Mouse (Mus musculus) cerebellum, adult 11 months (tissue): ENCODE data around the gene Apoa1.

Source experiments
- DNase-seq: peaks from one replicate; pipeline ENCODE4 v3.0.0; 2022

The Apoa1 gene

GRCm38 (mm10) chr9:46257546-46257945 is 29.2 kb downstream of the Apoa1 start:
- no peak for DNase-seq

DNA sequence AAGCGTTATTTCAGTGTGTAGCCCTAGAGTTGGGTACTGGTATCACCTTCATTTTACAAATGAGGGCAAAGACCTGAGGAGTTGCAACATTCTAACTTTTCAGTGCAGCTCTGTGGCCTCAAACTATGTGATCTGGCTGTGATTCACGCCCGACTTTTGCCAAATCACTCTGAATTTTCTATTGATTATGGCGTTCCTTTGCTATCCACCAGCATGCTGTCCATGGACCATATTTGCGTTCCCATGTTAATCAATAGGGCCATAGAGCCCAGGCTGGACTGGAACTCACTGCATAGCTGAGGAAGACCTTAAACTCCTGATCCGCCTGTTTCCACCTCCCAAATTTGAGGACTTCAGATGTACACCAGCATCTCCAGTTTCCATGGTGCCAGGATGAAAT is 30.7 kb downstream of the Apoa1 start:
- no peak for DNase-seq

- DNase-seq = no peak
Observed at GRCm38 (mm10) chr9:46261131-46261530, 32.8 kb downstream of the Apoa1 start.

GRCm38 (mm10) chr9:46268343-46268873 is 40.0 kb downstream of the Apoa1 start, which contains the start of gene Apoa5:
TSS of gene Apoa5 (plus strand) at chr9:46268633.
- no peak for DNase-seq

DNA sequence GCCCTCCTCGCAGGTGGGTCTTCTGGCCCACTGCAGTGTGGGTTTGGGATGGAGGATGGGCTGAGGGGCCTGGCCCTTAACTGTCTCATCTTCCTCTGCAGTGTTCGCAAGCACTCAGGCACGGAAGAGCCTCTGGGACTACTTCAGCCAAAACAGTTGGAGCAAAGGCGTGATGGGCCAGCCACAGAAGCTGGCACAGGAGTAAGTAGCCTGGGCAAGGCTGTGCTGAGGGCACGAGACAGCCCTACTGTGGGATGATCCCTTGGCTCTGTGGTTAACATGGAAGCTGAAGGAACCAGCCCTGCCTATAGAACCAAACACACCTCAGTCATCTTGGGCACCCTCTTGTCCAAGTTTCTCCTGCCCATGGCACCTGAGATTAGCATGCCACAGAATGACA is 40.7 kb downstream of the Apoa1 start:
- DNase-seq = no peak

GRCm38 (mm10) chr9:46270782-46271181 is 42.4 kb downstream of the Apoa1 start:
- DNase-seq = no peak

DNA sequence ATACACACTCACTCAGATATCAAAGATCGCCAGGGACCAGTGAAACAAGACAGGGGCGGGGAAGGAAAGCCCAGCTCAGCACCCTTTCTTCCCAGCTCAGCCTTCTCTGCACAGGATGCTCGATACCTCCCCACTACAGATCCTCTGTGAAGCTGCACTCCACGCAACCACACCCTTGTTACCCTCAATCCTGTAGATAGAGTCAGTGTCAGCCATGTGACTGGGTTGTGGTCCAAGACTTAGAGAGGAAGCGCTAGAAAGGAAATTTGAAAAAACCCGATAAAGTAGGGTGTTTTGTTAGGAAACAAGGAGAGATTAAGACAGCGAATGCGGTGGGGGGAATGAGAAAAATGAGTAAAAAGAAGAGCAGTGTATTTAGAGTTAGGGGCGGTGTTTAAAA is 43.7 kb downstream of the Apoa1 start:
- no peak for DNase-seq

- DNase-seq = peak; percentile 79
Observed at GRCm38 (mm10) chr9:46272677-46273454, 44.5 kb downstream of the Apoa1 start, which contains the start of gene Zpr1. TSS of gene Zpr1 (plus strand) at chr9:46273064.

- DNase-seq = no peak
Observed at GRCm38 (mm10) chr9:46274494-46274893, 46.1 kb downstream of the Apoa1 start.
